Mouse (Mus musculus): Measurements from ENCODE around the gene St3gal3. TPM values are rescaled to one million over a fixed set of nuclear protein-coding genes. Genes with fewer than 3 reads are reported as not detected.

St3gal3 gene
- total and polyA plus RNA-seq, 3 experiments = 16.4 to 23.3 TPM; not detected in 1

- H3K9ac ChIP-seq (ENCODE audit: control insufficient read depth, low read depth, low read length, poor library complexity, severe bottlenecking) = no peak overlapping the region
- peaks cover 0 to 21% of the 10 kb centered on the region in 2 experiments; a peak in 3 of 4 replicates for H3K36me3 ChIP-seq (ENCODE audit: control insufficient read depth in 1 of 2, insufficient read depth in 2 of 2, low read length in 2 of 2)
- H3K79me2 ChIP-seq (ENCODE audit: control insufficient read depth, insufficient read depth, low read length, poor library complexity) = no peaks in the 10 kb centered on the region
- no peak overlapping the region for H3K27ac ChIP-seq (ENCODE audit: control insufficient read depth, low read depth, low read length)
- no peak for DNase-seq (ENCODE audit: low read depth, low spot score)
- peaks cover 10 to 28% of the 10 kb centered on the region in 2 experiments for H3K4me1 ChIP-seq (ENCODE audit: control insufficient read depth in 1 of 2, insufficient read depth in 2 of 2, low read length in 2 of 2)
- no peak overlapping the region for H3K4me3 ChIP-seq (ENCODE audit: control insufficient read depth in 1 of 2, insufficient read depth in 1 of 2, low read depth in 2 of 2, low read length in 2 of 2)
- H3K9me3 ChIP-seq (replicated peaks; ENCODE audit: insufficient read depth, low read length) = no peaks in the 10 kb centered on the region
- no peak for TF ChIP-seq SIN3A (IDR thresholded peaks at IDR 0.05; ENCODE audit: low read length)
- TF ChIP-seq UBTF (IDR thresholded peaks at IDR 0.05; ENCODE audit: borderline replicate concordance, insufficient read depth, low read depth, low read length) = no peak
- TF ChIP-seq SMC3 (IDR thresholded peaks at IDR 0.05; ENCODE audit: low read depth, low read length) = no peak
- TF ChIP-seq ELF1 (IDR thresholded peaks at IDR 0.05; ENCODE audit: low read depth, low read length) = no peak
- no peak for TF ChIP-seq TCF12 (IDR thresholded peaks at IDR 0.05; ENCODE audit: low read depth, low read length)
- no peak for TF ChIP-seq ZC3H11A (IDR thresholded peaks at IDR 0.05; ENCODE audit: low read depth, low read length)
- TF ChIP-seq ZNF384 (IDR thresholded peaks at IDR 0.05; ENCODE audit: low read depth, low read length) = no peak
- no peak for TF ChIP-seq TAL1 (IDR thresholded peaks at IDR 0.05; ENCODE audit: low read length)
- TF ChIP-seq GATA1 (IDR thresholded peaks at IDR 0.05; ENCODE audit: low read depth, low read length) = no peak
- no peak for TF ChIP-seq CTCF (IDR thresholded peaks at IDR 0.05 in 2 of 3, conservative IDR thresholded peaks at IDR 0.05 in 1 of 3; ENCODE audit: control insufficient read depth in 1 of 3, insufficient read depth in 1 of 3, low read depth in 2 of 3, low read length in 3 of 3, poor library complexity in 1 of 3, severe bottlenecking in 1 of 3)
- TF ChIP-seq HCFC1 (IDR thresholded peaks at IDR 0.05; ENCODE audit: low read depth, low read length) = no peak
- no peak for TF ChIP-seq TBP (IDR thresholded peaks at IDR 0.05; ENCODE audit: low read depth, low read length)
- no peak for TF ChIP-seq ZKSCAN1 (IDR thresholded peaks at IDR 0.05; ENCODE audit: low read depth, low read length)
- no peak for TF ChIP-seq MAFK (IDR thresholded peaks at IDR 0.05; ENCODE audit: borderline replicate concordance, low read depth, low read length)
- TF ChIP-seq CHD1 (IDR thresholded peaks at IDR 0.05; ENCODE audit: low read depth, low read length) = no peak
- no peak for TF ChIP-seq KAT2A (conservative IDR thresholded peaks at IDR 0.05; ENCODE audit: low read depth, low read length)
- TF ChIP-seq RAD21 (IDR thresholded peaks at IDR 0.05; ENCODE audit: low read depth, low read length) = no peak
- no peak for TF ChIP-seq MXI1 (IDR thresholded peaks at IDR 0.05; ENCODE audit: low read depth, low read length)
- TF ChIP-seq RCOR1 (IDR thresholded peaks at IDR 0.05; ENCODE audit: low read depth, low read length) = no peak
- no peaks in the 10 kb centered on the region for H3K27me3 ChIP-seq (ENCODE audit: control insufficient read depth in 1 of 2, insufficient read depth in 2 of 2, low read length in 2 of 2)
Measured at GRCm38 (mm10) chr4:118041145-118041544, 93.6 kb downstream of the St3gal3 start.

- no peak overlapping the region for H3K4me3 ChIP-seq (ENCODE audit: control insufficient read depth in 1 of 2, insufficient read depth in 1 of 2, low read depth in 2 of 2, low read length in 2 of 2)
- no peaks in the 10 kb centered on the region for H3K9me3 ChIP-seq (replicated peaks; ENCODE audit: insufficient read depth, low read length)
- TF ChIP-seq GABPA (IDR thresholded peaks at IDR 0.05; ENCODE audit: low read depth, low read length) = no peak
- TF ChIP-seq TAL1 (IDR thresholded peaks at IDR 0.05; ENCODE audit: low read length) = no peak
- TF ChIP-seq MYC (IDR thresholded peaks at IDR 0.05; ENCODE audit: low read depth, low read length) = no peak
- no peak for TF ChIP-seq ELF1 (IDR thresholded peaks at IDR 0.05; ENCODE audit: low read depth, low read length)
- TF ChIP-seq MYB (IDR thresholded peaks at IDR 0.05; ENCODE audit: low read depth, low read length) = no peak
- no peak for TF ChIP-seq NRF1 (IDR thresholded peaks at IDR 0.05; ENCODE audit: insufficient read depth, low read depth, low read length, poor library complexity, severe bottlenecking)
- no peak for TF ChIP-seq CTCF (IDR thresholded peaks at IDR 0.05 in 2 of 3, conservative IDR thresholded peaks at IDR 0.05 in 1 of 3; ENCODE audit: control insufficient read depth in 1 of 3, insufficient read depth in 1 of 3, low read depth in 2 of 3, low read length in 3 of 3, poor library complexity in 1 of 3, severe bottlenecking in 1 of 3)
- no peak for TF ChIP-seq ZMIZ1 (IDR thresholded peaks at IDR 0.05; ENCODE audit: low read depth, low read length)
- no peak for TF ChIP-seq USF1 (IDR thresholded peaks at IDR 0.05; ENCODE audit: low read depth, low read length)
- TF ChIP-seq MXI1 (IDR thresholded peaks at IDR 0.05; ENCODE audit: low read depth, low read length) = no peak
- no peak for TF ChIP-seq MAX (IDR thresholded peaks at IDR 0.05; ENCODE audit: low read length)
- no peak for TF ChIP-seq GATA1 (IDR thresholded peaks at IDR 0.05; ENCODE audit: low read depth, low read length)
- no peak for TF ChIP-seq RCOR1 (IDR thresholded peaks at IDR 0.05; ENCODE audit: low read depth, low read length)
- TF ChIP-seq E2F4 (IDR thresholded peaks at IDR 0.05; ENCODE audit: borderline replicate concordance, low read depth, low read length) = no peak
- no peaks in the 10 kb centered on the region for H3K27me3 ChIP-seq (ENCODE audit: control insufficient read depth in 1 of 2, insufficient read depth in 2 of 2, low read length in 2 of 2)
- no peak overlapping the region for H3K27ac ChIP-seq (ENCODE audit: control insufficient read depth, low read depth, low read length)
- no peaks in the 10 kb centered on the region for H3K79me2 ChIP-seq (ENCODE audit: control insufficient read depth, insufficient read depth, low read length, poor library complexity)
- peaks cover 10 to 28% of the 10 kb centered on the region in 2 experiments for H3K4me1 ChIP-seq (ENCODE audit: control insufficient read depth in 1 of 2, insufficient read depth in 2 of 2, low read length in 2 of 2)
- H3K36me3 ChIP-seq (ENCODE audit: control insufficient read depth in 1 of 2, insufficient read depth in 2 of 2, low read length in 2 of 2) = peaks cover 0 to 21% of the 10 kb centered on the region in 2 experiments; a peak in 3 of 4 replicates
- no peak overlapping the region for H3K9ac ChIP-seq (ENCODE audit: control insufficient read depth, low read depth, low read length, poor library complexity, severe bottlenecking)
- DNase-seq (ENCODE audit: low read depth, low spot score) = no peak
Measured at GRCm38 (mm10) chr4:118040650-118041049, 94.1 kb downstream of the St3gal3 start.
